Mouse (Mus musculus) heart, embryonic 13.5 days (tissue): ENCODE data around the gene Lgmn. TPM values are rescaled to one million over a fixed set of nuclear protein-coding genes. Genes with fewer than 3 reads are reported as not detected.

ENCODE experiments used
- ATAC-seq: fragments of 200-750 bp; cut with Nextera tagmentation; 2 replicates; pipeline ENCODE4 v1.8.0; 2017; ENCODE audit warnings: moderate TSS enrichment; ENCODE audit not compliant: insufficient number of reproducible peaks, low FRiP score, low TSS enrichment; ENCODE audit errors: extremely low read depth
- H3K27ac ChIP-seq: fragments of 300-500 bp; sonication (generic); replicated peaks from 2 replicates; pipeline ENCODE4 v1.5.1; 2015; ENCODE audit warnings: moderate library complexity, mild to moderate bottlenecking, inconsistent platforms
- H3K27me3 ChIP-seq: fragments of 300-500 bp; sonication (generic); replicated peaks from 2 replicates; pipeline ENCODE4 v1.6.1; 2015; ENCODE audit warnings: mild to moderate bottlenecking, inconsistent platforms
- H3K36me3 ChIP-seq: fragments of 300-500 bp; sonication (generic); 2 replicates; pipeline ENCODE4 v1.6.1; 2015; ENCODE audit warnings: mild to moderate bottlenecking, inconsistent platforms
- H3K4me1 ChIP-seq: fragments of 300-500 bp; sonication (generic); 2 replicates; pipeline ENCODE4 v1.6.1; 2015; ENCODE audit warnings: inconsistent platforms
- H3K4me2 ChIP-seq: fragments of 300-500 bp; sonication (generic); 2 replicates; pipeline ENCODE4 v1.6.1; 2015; ENCODE audit warnings: inconsistent platforms, mild to moderate bottlenecking, moderate library complexity
- H3K4me3 ChIP-seq: fragments of 300-500 bp; sonication (generic); 2 replicates; pipeline ENCODE4 v1.5.1; 2015; ENCODE audit warnings: moderate library complexity, mild to moderate bottlenecking, inconsistent platforms
- H3K9ac ChIP-seq: fragments of 300-500 bp; sonication (generic); 2 replicates; pipeline ENCODE4 v1.6.1; 2015; ENCODE audit warnings: inconsistent platforms, mild to moderate bottlenecking, moderate library complexity
- H3K9me3 ChIP-seq: fragments of 300-500 bp; sonication (generic); 2 replicates; pipeline ENCODE4 v1.6.1; 2016; ENCODE audit warnings: inconsistent platforms
- WGBS: fragments of 180-500 bp; shearing (Covaris S2); methylation state at CpG from one replicate; pipeline ENCODE4 v1.1.7; 2015; ENCODE audit warnings: mixed read lengths; 5-methylcytosine and 5-hydroxymethylcytosine counted together
- polyA plus RNA-seq: library from polyadenylated mRNA; unstranded; fragments of >200 nt; fragmentation: Nextera tagmentation; extraction: Ambion mirVana; gene quantifications from 2 replicates; pipeline ENCODE4 v1.2.1, GENCODE M21; 2015

The Lgmn gene
- polyA plus RNA-seq, 1 experiment from 2014 or later: 119 TPM

DNA sequence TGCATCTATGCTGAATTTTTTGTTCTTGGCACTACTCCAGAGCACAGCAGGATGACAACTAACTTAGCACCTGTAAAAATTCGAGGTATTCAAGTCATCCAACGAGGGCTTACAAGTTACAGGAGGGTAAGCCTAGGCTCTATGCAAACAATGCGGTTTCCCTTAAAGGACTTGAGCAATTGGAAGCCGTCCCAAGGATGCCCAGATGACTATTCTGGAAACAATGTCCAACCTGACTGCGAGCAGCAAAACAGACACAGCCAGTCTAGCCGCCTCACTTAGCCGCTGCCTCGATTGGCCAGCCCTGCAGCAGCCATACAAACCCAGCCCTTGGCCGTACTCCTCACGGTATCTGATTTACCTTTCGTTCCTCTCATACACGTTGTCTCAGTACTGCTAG is 7.4 kb downstream of the Lgmn start:
- Histone ChIP-seq H3K27ac (peak overlapping the region; percentile 67), H3K4me1 (peaks cover 34% of the 10 kb centered on the region), H3K27me3 (no peaks in the 10 kb centered on the region), H3K4me2 (peak overlapping the region; percentile 21), H3K9me3 (no peaks in the 10 kb centered on the region), H3K4me3 (no peak overlapping the region), H3K36me3 (no peaks in the 10 kb centered on the region), H3K9ac (peak overlapping the region; percentile 14; the same call in 1 of the 2 replicates)
- 59% methylated on average over 12 of the region's 12 CpGs for WGBS
- no peak for ATAC-seq

DNA sequence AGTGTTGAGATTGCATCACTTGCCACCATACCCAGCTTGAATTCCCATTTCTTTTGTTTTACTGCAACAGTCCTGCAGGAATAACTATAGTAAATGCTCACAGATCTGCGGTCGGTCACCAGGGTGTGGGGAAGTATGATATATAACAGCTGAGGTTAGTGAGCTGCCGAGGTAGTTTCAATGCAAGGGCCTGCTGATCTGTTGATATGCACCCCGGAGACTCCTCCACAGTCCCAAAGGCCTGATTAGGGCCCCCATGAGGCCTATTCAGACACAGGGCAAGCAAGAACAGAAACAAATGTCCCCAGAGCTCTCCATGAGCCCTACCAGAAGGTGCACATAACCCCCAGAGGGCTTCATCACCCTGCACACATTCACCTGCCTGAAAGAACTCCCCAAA is 9.4 kb downstream of the Lgmn start:
- WGBS: 66% methylated on average over 4 of the region's 4 CpGs

DNA sequence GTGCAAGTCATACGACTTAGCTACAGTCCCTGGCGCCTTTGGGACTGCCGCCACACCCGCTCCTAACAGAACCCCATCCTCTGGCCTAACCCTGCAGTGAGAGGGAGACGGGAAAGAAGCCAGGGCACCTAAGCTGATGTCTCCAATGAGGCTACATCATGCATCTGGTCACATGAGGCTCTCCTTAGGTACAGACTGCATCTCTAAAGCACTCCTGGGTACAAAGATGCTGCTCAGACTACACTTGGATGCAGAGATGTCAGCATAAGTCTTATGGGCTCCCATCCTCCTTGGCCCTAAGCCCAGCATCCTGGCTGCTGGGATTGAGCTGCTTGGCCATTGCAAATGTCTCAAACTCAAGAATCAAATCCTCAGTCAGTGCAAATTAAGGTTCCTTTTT is 10.0 kb downstream of the Lgmn start:
- no peak for ATAC-seq
- Histone ChIP-seq H3K27me3 (no peaks in the 10 kb centered on the region), H3K36me3 (peaks cover 5% of the 10 kb centered on the region), H3K4me1 (peaks cover 37% of the 10 kb centered on the region), H3K4me3 (no peak overlapping the region), H3K27ac (no peak overlapping the region), H3K9ac (no peak overlapping the region), H3K9me3 (peaks cover 6% of the 10 kb centered on the region; the same call in 1 of the 2 replicates), H3K4me2 (no peak overlapping the region)
- 92% methylated on average over 5 of the region's 5 CpGs for WGBS

More for the DNA sequence above, 9.4 kb downstream of the Lgmn start:
- Histone ChIP-seq H3K4me1 (peaks cover 31% of the 10 kb centered on the region), H3K36me3 (peaks cover 5% of the 10 kb centered on the region), H3K4me3 (no peak overlapping the region), H3K27me3 (no peaks in the 10 kb centered on the region), H3K9me3 (peaks cover 6% of the 10 kb centered on the region; the same call in 1 of the 2 replicates), H3K9ac (no peak overlapping the region), H3K4me2 (no peak overlapping the region), H3K27ac (no peak overlapping the region)
- ATAC-seq: no peak

DNA sequence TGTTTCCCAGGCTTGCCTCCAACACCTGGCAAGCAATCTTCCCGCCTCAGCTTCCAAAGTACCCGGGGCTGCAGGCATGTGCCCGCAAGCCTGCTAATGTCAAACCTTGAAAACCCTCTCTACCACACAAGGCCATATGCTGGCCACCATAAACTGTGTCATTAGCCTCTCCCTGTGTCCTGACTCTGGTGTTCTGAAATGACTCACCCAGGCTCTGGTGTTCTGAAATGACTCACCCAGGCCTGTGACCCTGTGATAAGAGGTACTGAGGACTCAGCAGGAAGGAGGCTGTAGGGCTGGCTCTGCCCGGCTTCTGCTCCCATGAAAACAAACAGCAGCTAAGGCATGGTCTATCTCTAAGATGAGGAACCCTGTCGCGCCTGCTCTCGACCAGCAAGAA is 13.3 kb downstream of the Lgmn start:
- Histone ChIP-seq H3K4me3 (no peak overlapping the region), H3K4me2 (no peak overlapping the region), H3K36me3 (peaks cover 15% of the 10 kb centered on the region), H3K4me1 (peaks cover 40% of the 10 kb centered on the region), H3K27me3 (no peaks in the 10 kb centered on the region), H3K9ac (no peak overlapping the region), H3K27ac (no peak overlapping the region; the same call in 1 of the 2 replicates), H3K9me3 (peaks cover 6% of the 10 kb centered on the region; the same call in 1 of the 2 replicates)
- 67% methylated on average over 7 of the region's 7 CpGs for WGBS
- ATAC-seq: peak; percentile 80

DNA sequence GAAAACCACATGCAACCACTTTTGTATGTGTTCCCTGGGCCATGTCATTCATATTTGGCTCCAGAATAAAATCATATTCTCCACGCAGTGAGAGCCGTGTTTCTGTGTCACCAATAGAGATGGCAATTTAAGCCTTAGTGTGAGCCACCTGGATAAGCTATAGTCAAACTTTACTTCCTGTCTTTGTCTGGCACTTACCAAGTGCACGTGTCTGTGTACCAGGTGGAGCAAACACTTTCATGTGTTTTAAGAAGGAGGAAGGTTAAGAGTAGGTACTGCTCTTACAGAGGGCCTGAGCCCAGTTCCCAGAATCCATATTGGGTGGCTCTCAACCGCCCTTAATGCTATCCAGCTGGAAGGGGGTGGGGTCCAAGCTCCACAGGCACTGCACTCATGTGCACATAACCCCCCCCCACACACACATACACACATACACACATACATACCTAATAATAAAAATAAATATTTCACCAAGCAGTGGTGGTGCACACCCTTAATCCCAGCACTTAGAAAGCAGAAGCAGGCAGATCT is 14.5 kb downstream of the Lgmn start:
- WGBS: 73% methylated on average over 4 of the region's 4 CpGs
- Histone ChIP-seq H3K4me3 (no peak overlapping the region), H3K4me1 (peaks cover 49% of the 10 kb centered on the region), H3K9ac (no peak overlapping the region), H3K4me2 (no peak overlapping the region), H3K27me3 (no peaks in the 10 kb centered on the region), H3K9me3 (peaks cover 6% of the 10 kb centered on the region; the same call in 1 of the 2 replicates), H3K36me3 (peaks cover 15% of the 10 kb centered on the region), H3K27ac (no peak overlapping the region; the same call in 1 of the 2 replicates)
- no peak for ATAC-seq

DNA sequence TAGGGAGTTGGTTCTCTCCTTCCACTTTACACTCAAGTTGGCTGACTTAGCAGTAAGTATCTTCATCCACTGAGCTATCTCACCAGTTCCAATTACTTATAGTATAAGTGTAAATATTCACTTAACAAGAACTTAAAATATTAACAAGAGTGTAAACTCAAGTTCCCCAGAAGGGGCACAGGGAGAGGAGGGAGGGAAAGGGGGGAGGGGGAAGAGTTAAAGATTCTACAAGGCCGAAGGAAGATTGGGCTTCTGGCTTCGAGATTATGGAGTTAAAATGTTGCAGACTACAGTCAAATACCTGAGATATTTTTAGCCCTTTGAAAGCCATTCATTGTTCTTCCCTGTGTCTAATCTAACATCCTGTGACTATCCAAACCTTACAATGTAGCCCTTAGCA is 15.2 kb downstream of the Lgmn start:
- H3K4me2 ChIP-seq: no peak overlapping the region
- peaks cover 6% of the 10 kb centered on the region; the same call in 1 of the 2 replicates for H3K9me3 ChIP-seq
- H3K27me3 ChIP-seq: no peaks in the 10 kb centered on the region
- H3K36me3 ChIP-seq: peaks cover 15% of the 10 kb centered on the region
- WGBS: 26% methylated on average over 2 of the region's 2 CpGs
- no peak for ATAC-seq
- H3K27ac ChIP-seq: no peak overlapping the region
- H3K9ac ChIP-seq: no peak overlapping the region
- no peak overlapping the region for H3K4me3 ChIP-seq
- H3K4me1 ChIP-seq: peaks cover 56% of the 10 kb centered on the region

DNA sequence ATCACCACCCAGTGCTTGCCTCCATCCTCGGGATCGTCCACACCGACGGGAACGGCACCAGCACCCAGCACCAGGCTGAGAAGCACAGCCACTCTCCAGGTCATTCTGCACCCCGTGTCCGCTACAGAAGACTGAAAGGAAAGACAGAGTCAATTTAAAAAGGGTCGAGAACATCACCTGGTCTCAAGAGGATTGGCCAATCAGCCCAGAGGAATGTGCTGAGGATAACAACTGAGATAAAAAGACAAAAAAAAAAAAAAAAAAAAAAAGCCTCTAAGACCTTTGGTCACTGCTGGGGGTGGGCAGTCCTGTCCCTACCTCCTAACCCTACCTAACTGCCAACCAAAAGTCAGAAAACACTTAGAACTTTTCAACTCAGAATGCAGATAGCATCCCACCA is 16.0 kb downstream of the Lgmn start:
- no peaks in the 10 kb centered on the region for H3K27me3 ChIP-seq
- H3K4me3 ChIP-seq: no peak overlapping the region
- peaks cover 61% of the 10 kb centered on the region for H3K4me1 ChIP-seq
- H3K27ac ChIP-seq: peak overlapping the region; percentile 82
- H3K36me3 ChIP-seq: peaks cover 15% of the 10 kb centered on the region
- peak overlapping the region; percentile 13 for H3K4me2 ChIP-seq
- H3K9me3 ChIP-seq: peaks cover 6% of the 10 kb centered on the region; the same call in 1 of the 2 replicates
- no peak for ATAC-seq
- H3K9ac ChIP-seq: no peak overlapping the region
- WGBS: 55% methylated on average over 8 of the region's 8 CpGs

DNA sequence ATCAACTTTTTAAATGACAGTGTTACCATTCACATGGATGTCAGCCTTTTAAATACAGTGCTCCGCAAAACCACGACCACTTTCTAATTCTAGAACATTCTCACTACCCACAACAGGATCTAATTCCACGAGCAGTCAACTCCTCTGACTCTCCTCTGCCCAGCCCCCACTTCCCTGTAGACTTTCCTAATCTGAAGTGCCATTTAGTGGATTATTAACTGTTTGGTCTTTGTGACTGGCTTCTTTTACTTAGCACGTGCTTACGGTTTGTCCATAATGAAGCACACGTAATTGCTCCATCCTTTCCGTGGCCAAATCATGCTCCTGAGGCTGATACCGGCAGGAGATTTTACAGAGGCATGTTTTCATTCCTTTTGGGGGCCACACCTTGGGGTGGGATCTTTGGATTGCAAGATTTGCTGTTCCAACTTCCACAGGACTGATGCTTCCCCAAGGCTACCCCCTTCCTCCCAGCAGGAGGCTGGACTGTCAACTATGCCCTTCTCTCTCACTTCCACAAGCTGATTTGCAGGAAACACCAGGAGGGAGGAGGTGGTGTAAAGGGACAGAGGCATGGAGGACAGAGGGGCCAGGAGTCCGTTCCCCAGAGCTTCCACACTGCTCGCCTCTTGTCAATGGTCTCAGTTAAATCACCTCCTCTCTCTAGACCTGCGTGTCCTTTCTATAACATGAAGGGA is 16.8 kb downstream of the Lgmn start:
- WGBS: 64% methylated on average over 11 of the region's 11 CpGs
- Histone ChIP-seq H3K27ac (peak overlapping the region; percentile 82), H3K36me3 (peaks cover 15% of the 10 kb centered on the region), H3K4me3 (no peak overlapping the region), H3K27me3 (no peaks in the 10 kb centered on the region), H3K4me1 (peaks cover 68% of the 10 kb centered on the region), H3K4me2 (peak overlapping the region; percentile 13; the same call in 1 of the 2 replicates), H3K9ac (no peak overlapping the region), H3K9me3 (peaks cover 6% of the 10 kb centered on the region; the same call in 1 of the 2 replicates)
- peak; percentile 6; the same call in 1 of the 2 replicates for ATAC-seq

DNA sequence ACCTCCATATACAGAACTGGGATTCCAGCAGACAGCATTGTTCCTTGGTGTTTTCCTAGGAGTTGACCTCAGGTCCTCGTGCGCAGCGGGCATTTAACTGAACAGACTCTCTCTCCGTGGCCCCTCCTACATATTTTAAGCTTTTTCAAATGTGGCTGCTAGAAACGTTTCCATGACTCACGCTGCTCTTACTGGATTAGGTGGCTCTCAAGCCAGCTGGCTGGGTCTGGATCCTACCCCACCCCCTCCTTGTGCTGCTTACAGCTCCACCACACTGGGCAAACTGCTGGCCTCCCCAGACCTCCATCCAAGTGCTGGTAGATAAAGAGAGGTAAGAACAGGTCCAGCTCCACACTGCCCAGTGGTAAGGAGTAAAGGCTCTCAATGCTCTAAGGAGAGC is 17.5 kb downstream of the Lgmn start:
- Histone ChIP-seq H3K9me3 (peaks cover 6% of the 10 kb centered on the region; the same call in 1 of the 2 replicates), H3K4me1 (peaks cover 74% of the 10 kb centered on the region), H3K27ac (peak overlapping the region; percentile 82), H3K36me3 (peaks cover 15% of the 10 kb centered on the region), H3K9ac (no peak overlapping the region), H3K4me3 (no peak overlapping the region), H3K27me3 (no peaks in the 10 kb centered on the region), H3K4me2 (peak overlapping the region; percentile 31; the same call in 1 of the 2 replicates)
- 31% methylated on average over 6 of the region's 6 CpGs for WGBS
- ATAC-seq: peak; percentile 29; the same call in 1 of the 2 replicates

DNA sequence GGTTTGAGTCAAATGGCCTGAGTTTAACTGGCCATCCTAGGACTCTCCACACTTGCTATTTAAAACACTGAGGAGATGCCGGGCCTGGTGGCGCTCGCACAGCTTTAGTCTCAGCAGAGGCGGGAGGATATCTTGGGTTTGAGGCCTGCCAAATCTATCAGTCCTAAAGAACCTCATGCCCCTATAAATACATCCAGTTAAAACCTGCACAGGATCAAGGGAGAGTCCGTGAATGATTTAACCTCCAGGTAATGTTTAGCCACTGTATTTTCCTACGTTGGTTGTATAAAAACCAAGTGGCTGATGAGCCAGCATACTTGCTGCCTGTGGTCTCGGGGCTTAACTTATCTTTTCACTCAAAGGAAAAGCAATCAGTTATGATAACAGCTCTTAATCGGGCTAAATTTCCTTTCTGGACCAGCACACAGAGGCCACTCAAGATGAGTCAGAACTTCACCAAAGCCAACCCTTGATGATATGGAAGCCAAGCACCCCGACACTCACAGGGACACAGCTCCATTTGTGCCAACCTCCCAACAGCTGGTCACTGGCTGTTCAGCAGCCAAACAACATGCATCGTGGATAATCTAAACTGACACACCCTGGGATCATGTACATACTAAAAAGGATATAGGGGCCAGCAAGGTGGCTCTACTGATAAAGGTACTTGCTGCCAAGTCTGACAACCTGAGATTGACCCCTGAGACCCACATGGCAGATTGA is 19.3 kb downstream of the Lgmn start:
- H3K4me2 ChIP-seq: 0 out of 2 replicates have a peak overlapping the region, but pooled peaks have one; percentile 4
- H3K27me3 ChIP-seq: no peaks in the 10 kb centered on the region
- peak overlapping the region; percentile 70 for H3K27ac ChIP-seq
- 31% methylated on average over 10 of the region's 10 CpGs for WGBS
- H3K4me1 ChIP-seq: peaks cover 91% of the 10 kb centered on the region
- no peak overlapping the region for H3K4me3 ChIP-seq
- H3K9ac ChIP-seq: peak overlapping the region; percentile 8; the same call in 1 of the 2 replicates
- H3K9me3 ChIP-seq: no peaks in the 10 kb centered on the region
- H3K36me3 ChIP-seq: peaks cover 9% of the 10 kb centered on the region
- ATAC-seq: no peak

DNA sequence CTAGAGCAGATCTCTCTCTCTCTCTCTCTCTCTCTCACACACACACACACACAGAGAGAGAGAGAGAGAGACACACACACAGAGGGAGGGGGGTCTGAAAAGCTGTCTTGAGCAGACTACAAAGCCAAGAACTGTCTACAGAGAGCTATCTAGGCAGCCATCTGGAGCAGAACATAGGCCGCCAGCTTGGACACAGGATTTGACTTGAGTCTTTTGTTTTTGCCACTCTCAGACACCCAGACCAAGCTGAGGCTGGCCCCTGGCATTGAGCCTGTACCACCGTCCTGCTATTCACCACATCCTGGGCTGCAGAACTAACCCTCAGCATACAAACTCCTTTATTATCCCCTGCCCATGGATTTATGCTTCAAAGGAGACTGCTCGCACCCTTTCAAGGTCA is 20.1 kb downstream of the Lgmn start:
- Histone ChIP-seq H3K9ac (peak overlapping the region; percentile 38; the same call in 1 of the 2 replicates), H3K4me1 (peaks cover 89% of the 10 kb centered on the region), H3K27ac (peak overlapping the region; percentile 70), H3K9me3 (no peaks in the 10 kb centered on the region), H3K27me3 (no peaks in the 10 kb centered on the region), H3K36me3 (peaks cover 16% of the 10 kb centered on the region), H3K4me3 (no peak overlapping the region), H3K4me2 (no peak overlapping the region)
- no peak for ATAC-seq
- WGBS: 64% methylated on average over 3 of the region's 3 CpGs
